Comparison of ENCODE assay signal across 8 mouse cellular contexts in the genomic region with DNA sequence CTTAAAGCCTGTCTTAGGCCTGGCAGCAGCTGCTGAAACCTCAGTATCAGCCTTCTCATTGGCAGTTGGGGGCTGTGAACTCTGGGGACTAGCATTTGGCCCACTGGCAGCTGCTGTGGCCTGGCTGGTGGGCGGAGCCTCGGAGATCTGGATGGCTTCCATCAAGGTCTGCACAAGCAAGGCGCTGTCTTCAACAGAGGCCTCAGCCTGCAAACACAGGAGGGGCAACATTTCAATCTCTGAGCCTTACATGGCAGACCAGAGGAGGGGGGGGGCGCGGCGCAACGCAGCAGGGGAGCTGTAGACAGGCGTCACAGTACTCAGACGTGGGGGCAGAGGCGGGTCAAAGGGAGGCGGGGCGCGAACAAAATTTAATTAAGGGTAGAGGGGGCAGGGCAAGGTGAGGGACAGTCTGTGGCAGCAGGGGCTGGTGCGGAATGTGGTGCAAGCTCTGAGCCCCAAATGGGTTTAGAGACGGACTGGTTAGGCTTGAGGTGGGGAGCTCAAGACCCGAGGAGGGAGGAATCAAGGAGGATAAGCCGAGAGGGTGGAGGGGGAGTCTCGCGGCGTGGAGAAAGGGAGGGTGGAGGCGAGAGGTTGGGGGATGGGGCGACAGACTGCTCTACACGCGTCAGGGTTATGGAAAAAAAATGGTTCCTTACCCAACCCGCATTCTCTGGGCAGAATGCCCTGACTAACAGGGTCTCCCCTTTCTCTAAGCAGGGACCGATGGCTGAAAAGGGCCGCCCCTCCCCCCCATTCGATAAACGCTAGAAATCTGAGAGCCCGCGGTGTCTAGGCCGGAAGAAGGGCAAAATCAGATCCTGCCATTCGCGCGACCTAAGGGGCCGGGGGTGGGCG. TPM values are rescaled to one million over a fixed set of nuclear protein-coding genes. Genes with fewer than 3 reads are reported as not detected.
DNase-seq lines count a peak whose midpoint lies in the region; ATAC-seq and TF ChIP-seq lines count a peak whose summit lies in the region.

No protein-coding gene starts in this region.

- no peaks in the 10 kb centered on the region for H3K4me1 ChIP-seq in embryonic fibroblast, embryonic 13.5 days (ENCODE audit: control insufficient read depth, insufficient read depth, low read length)
- peaks cover 11% of the 10 kb centered on the region for H3K4me1 ChIP-seq in heart, embryonic 15.5 days (replicated peaks)
- no peaks in the 10 kb centered on the region for H3K4me1 ChIP-seq in liver, postnatal 0 days (ENCODE audit: insufficient read depth)
- peaks cover 18% of the 10 kb centered on the region for H3K4me1 ChIP-seq in neural tube, embryonic 14.5 days (ENCODE audit: control insufficient read depth, insufficient read depth, low read length)

- H3K4me2 ChIP-seq in heart, embryonic 15.5 days: peak overlapping the region; percentile 61
- H3K4me2 ChIP-seq in liver, postnatal 0 days (ENCODE audit: low read depth, low read length): peak overlapping the region; percentile 68
- H3K4me2 ChIP-seq in neural tube, embryonic 14.5 days (ENCODE audit: low read depth, low read length): peak overlapping the region; percentile 55

- ATAC-seq in heart, embryonic 15.5 days (replicated peaks; ENCODE audit: insufficient number of reproducible peaks, insufficient read depth, low FRiP score, low read depth): peak; percentile 53; the same call in 1 of the 2 replicates
- peak; percentile 63 for ATAC-seq in liver, postnatal 0 days
- peak; percentile 28 for ATAC-seq in neural tube, embryonic 14.5 days (ENCODE audit: low read depth)
- no peak for ATAC-seq in monocyte, adult 5-6 weeks (replicated peaks; ENCODE audit: insufficient number of reproducible peaks, low FRiP score, low TSS enrichment, poor library complexity, severe bottlenecking)

- peak; percentile 62 for DNase-seq in ES-CJ7 (ENCODE audit: low read depth, low spot score)
- peak; percentile 66 for DNase-seq in adrenal gland, postnatal 25 days
- DNase-seq in kidney, postnatal 14 days: peak; percentile 74
- peak; percentile 61 for DNase-seq in liver, postnatal 0 days

- H3K9me3 ChIP-seq in heart, embryonic 15.5 days (replicated peaks): no peaks in the 10 kb centered on the region
- no peaks in the 10 kb centered on the region for H3K9me3 ChIP-seq in liver, postnatal 0 days (ENCODE audit: low read length)
- no peaks in the 10 kb centered on the region for H3K9me3 ChIP-seq in neural tube, embryonic 14.5 days (ENCODE audit: control insufficient read depth, low read length)

- H3K4me3 ChIP-seq in embryonic fibroblast, embryonic 13.5 days (ENCODE audit: insufficient read depth, low read length): peak overlapping the region; percentile 95
- peak overlapping the region; percentile 68 for H3K4me3 ChIP-seq in heart, embryonic 15.5 days
- peak overlapping the region; percentile 60 for H3K4me3 ChIP-seq in liver, postnatal 0 days (ENCODE audit: low read depth, low read length)
- peak overlapping the region; percentile 55 for H3K4me3 ChIP-seq in neural tube, embryonic 14.5 days (ENCODE audit: low read depth, low read length)

- no peaks in the 10 kb centered on the region; the same call in 1 of the 2 replicates for H3K27me3 ChIP-seq in heart, embryonic 15.5 days
- peaks cover 19% of the 10 kb centered on the region for H3K27me3 ChIP-seq in liver, postnatal 0 days (ENCODE audit: insufficient read depth, low read length)
- H3K27me3 ChIP-seq in neural tube, embryonic 14.5 days (ENCODE audit: control insufficient read depth, insufficient read depth, low read length): no peaks in the 10 kb centered on the region

- WGBS in heart, embryonic 15.5 days: 15% methylated on average over 36 of the region's 37 CpGs
- 29% methylated on average over 36 of the region's 37 CpGs for WGBS in liver, postnatal 0 days (ENCODE audit: insufficient replicate concordance)
- WGBS in neural tube, embryonic 14.5 days: 13% methylated on average over 34 of the region's 37 CpGs

- peak overlapping the region; percentile 87 for H3K27ac ChIP-seq in embryonic fibroblast, embryonic 13.5 days (ENCODE audit: insufficient read depth, low read length)
- peak overlapping the region; percentile 89 for H3K27ac ChIP-seq in heart, embryonic 15.5 days
- H3K27ac ChIP-seq in liver, postnatal 0 days (ENCODE audit: low read depth): peak overlapping the region; percentile 71
- peak overlapping the region; percentile 87 for H3K27ac ChIP-seq in neural tube, embryonic 14.5 days (ENCODE audit: low read depth, low read length)

- H3K36me3 ChIP-seq in heart, embryonic 15.5 days: peaks cover 39% of the 10 kb centered on the region
- H3K36me3 ChIP-seq in liver, postnatal 0 days (replicated peaks; ENCODE audit: insufficient read depth, low read length): 0 out of 2 replicates have a peak, but pooled peaks cover 4% of the 10 kb centered on the region
- peaks cover 23% of the 10 kb centered on the region for H3K36me3 ChIP-seq in neural tube, embryonic 14.5 days (ENCODE audit: control insufficient read depth, insufficient read depth, low read length)

- no peak for TF ChIP-seq CTCF in embryonic fibroblast, embryonic 13.5 days (IDR thresholded peaks at IDR 0.05; ENCODE audit: borderline replicate concordance, insufficient read depth, low read length)
- TF ChIP-seq CTCF in liver, postnatal 0 days (IDR thresholded peaks at IDR 0.05; ENCODE audit: low read depth): no peak

- 0 out of 2 replicates have a peak, but pooled peaks have one; percentile 18 for TF ChIP-seq POLR2A in embryonic fibroblast, embryonic 13.5 days (IDR thresholded peaks at IDR 0.05; ENCODE audit: low read depth, low read length)

- TF ChIP-seq EP300 in liver, postnatal 0 days (IDR thresholded peaks at IDR 0.05; ENCODE audit: low read depth): no peak

- peak overlapping the region; percentile 80 for H3K9ac ChIP-seq in heart, embryonic 15.5 days
- peak overlapping the region; percentile 60 for H3K9ac ChIP-seq in liver, postnatal 0 days (replicated peaks)
- peak overlapping the region; percentile 79 for H3K9ac ChIP-seq in neural tube, embryonic 14.5 days (replicated peaks; ENCODE audit: low read depth, low read length)

RNA-seq across cellular contexts. Expression of gene Maged1, which starts 1.4 kb away (rescaled TPM):
- 235 and 250 TPM in 2 replicates for total RNA-seq in adrenal gland, postnatal 25 days (2021)
- 361 and 412 TPM in 2 replicates for polyA plus RNA-seq in embryonic fibroblast, embryonic 13.5 days (2011; ENCODE audit: insufficient read length, low read depth, missing spikeins)
- 364 and 450 TPM in 2 replicates for polyA plus RNA-seq in heart, embryonic 15.5 days (2015; fragmentation: Nextera tagmentation; extraction: Ambion mirVana)
- 67.5 and 67.6 TPM in 2 replicates for polyA plus RNA-seq in liver, postnatal 0 days (2015; fragmentation: Nextera tagmentation; extraction: Ambion mirVana)
- 1,148 and 1,177 TPM in 2 replicates for polyA plus RNA-seq in neural tube, embryonic 14.5 days (2014; fragmentation: Nextera tagmentation; extraction: Ambion mirVana)
- 0.29 to 1.1 TPM (median 0.29 TPM) in 3 replicates for total RNA-seq in monocyte, adult 5-6 weeks (2017)
